Mouse (Mus musculus): ENCODE measurements around the gene Tfap2a. TPM values are rescaled to one million over a fixed set of nuclear protein-coding genes. Genes with fewer than 3 reads are reported as not detected.
A peak's percentile ranks its signal among the peaks of the same experiment; 100 is the strongest.

Gene Tfap2a
- total RNA-seq (2012; rRNA removed): 0.16 and 0.27 TPM in 2 replicates

GRCm38 (mm10) chr13:40738196-40738880 lies at the start of gene Tfap2a:
TSS of gene Tfap2a (minus strand) at chr13:40738376.
- in situ Hi-C loops (cut with MboI; ENCODE audit: low sequenced_read_pairs in 2 of 2, unreplicated experiment in 2 of 2): no loop called here
- Histone ChIP-seq H3K36me3 (ENCODE audit: control insufficient read depth, insufficient read depth, low read length, poor library complexity, severe bottlenecking) (no peaks in the 10 kb centered on the region), H3K4me3 (ENCODE audit: insufficient read depth in 1 of 2, low read depth in 1 of 2, low read length in 2 of 2, poor library complexity in 1 of 2, severe bottlenecking in 1 of 2) (peak within 1 kb of the TSS; percentile 0 to 49; a peak in 2 of 4 replicates), H3K4me1 (ENCODE audit: control insufficient read depth in 2 of 2, insufficient read depth in 2 of 2, low read length in 2 of 2, poor library complexity in 1 of 2) (0 out of 4 replicates have a peak, but pooled peaks cover 0 to 3% of the 10 kb centered on the region in 2 experiments), H3K27ac (ENCODE audit: insufficient read depth, low read depth, low read length, poor library complexity, severe bottlenecking) (no peak within 1 kb of the TSS), H3K9me3 (ENCODE audit: control insufficient read depth, insufficient read depth, low read depth, low read length) (no peaks in the 10 kb centered on the region), H3K9ac (ENCODE audit: insufficient read depth, low read depth, low read length, poor library complexity, severe bottlenecking) (no peak within 1 kb of the TSS)
- TF ChIP-seq MAFK (IDR thresholded peaks at IDR 0.05; ENCODE audit: insufficient read depth, low read depth, low read length) (no peak), HCFC1 (IDR thresholded peaks at IDR 0.05; ENCODE audit: borderline replicate concordance, insufficient read depth, low read length) (no peak)
- DNase-seq (ENCODE audit: low read depth, low spot score): no peak

GRCm38 (mm10) chr13:40784202-40784771 lies 46.1 kb upstream of the Tfap2a start:
- H3K36me3 ChIP-seq (ENCODE audit: control insufficient read depth, insufficient read depth, low read length, poor library complexity, severe bottlenecking): no peaks in the 10 kb centered on the region
- peak; percentile 16 for DNase-seq (ENCODE audit: low read depth, low spot score)
- H3K9ac ChIP-seq (ENCODE audit: insufficient read depth, low read depth, low read length, poor library complexity, severe bottlenecking): no peak overlapping the region
- in situ Hi-C loops (cut with MboI; ENCODE audit: low sequenced_read_pairs in 2 of 2, unreplicated experiment in 2 of 2): loop anchor here in 1 of 2 experiments (25.0 kb wide), 1 partner anchor 803 kb away; no protein-coding TSS in a partner anchor
- no peak overlapping the region for H3K4me3 ChIP-seq (ENCODE audit: insufficient read depth in 1 of 2, low read depth in 1 of 2, low read length in 2 of 2, poor library complexity in 1 of 2, severe bottlenecking in 1 of 2)
- no peaks in the 10 kb centered on the region for H3K4me1 ChIP-seq (ENCODE audit: control insufficient read depth in 2 of 2, insufficient read depth in 2 of 2, low read length in 2 of 2, poor library complexity in 1 of 2)
- H3K9me3 ChIP-seq (ENCODE audit: control insufficient read depth, insufficient read depth, low read depth, low read length): no peaks in the 10 kb centered on the region
- TF ChIP-seq CHD2 (IDR thresholded peaks at IDR 0.05; ENCODE audit: low read depth, low read length) (no peak), ZNF384 (IDR thresholded peaks at IDR 0.05; ENCODE audit: low read depth, low read length) (no peak), MAFK (IDR thresholded peaks at IDR 0.05; ENCODE audit: insufficient read depth, low read depth, low read length) (no peak), HCFC1 (IDR thresholded peaks at IDR 0.05; ENCODE audit: borderline replicate concordance, insufficient read depth, low read length) (no peak), ZC3H11A (IDR thresholded peaks at IDR 0.05; ENCODE audit: borderline replicate concordance, low read depth, low read length) (peak; percentile 71; the same call in 1 of the 2 replicates)
- H3K27ac ChIP-seq (ENCODE audit: insufficient read depth, low read depth, low read length, poor library complexity, severe bottlenecking): no peak overlapping the region

GRCm38 (mm10) chr13:40757995-40758394 lies 19.8 kb upstream of the Tfap2a start:
- in situ Hi-C loops (cut with MboI; ENCODE audit: low sequenced_read_pairs in 2 of 2, unreplicated experiment in 2 of 2): loop anchor here (25.0 kb wide), 4 partner anchors 846 to 1321 kb away; no protein-coding TSS in a partner anchor
- TF ChIP-seq ZC3H11A (IDR thresholded peaks at IDR 0.05; ENCODE audit: borderline replicate concordance, low read depth, low read length) (no peak), ZNF384 (IDR thresholded peaks at IDR 0.05; ENCODE audit: low read depth, low read length) (no peak), HCFC1 (IDR thresholded peaks at IDR 0.05; ENCODE audit: borderline replicate concordance, insufficient read depth, low read length) (no peak), MAFK (IDR thresholded peaks at IDR 0.05; ENCODE audit: insufficient read depth, low read depth, low read length) (no peak)
- Histone ChIP-seq H3K4me1 (ENCODE audit: control insufficient read depth in 2 of 2, insufficient read depth in 2 of 2, low read length in 2 of 2, poor library complexity in 1 of 2) (no peaks in the 10 kb centered on the region), H3K9me3 (ENCODE audit: control insufficient read depth, insufficient read depth, low read depth, low read length) (no peaks in the 10 kb centered on the region), H3K4me3 (ENCODE audit: insufficient read depth in 1 of 2, low read depth in 1 of 2, low read length in 2 of 2, poor library complexity in 1 of 2, severe bottlenecking in 1 of 2) (no peak overlapping the region), H3K36me3 (ENCODE audit: control insufficient read depth, insufficient read depth, low read length, poor library complexity, severe bottlenecking) (no peaks in the 10 kb centered on the region), H3K27ac (ENCODE audit: insufficient read depth, low read depth, low read length, poor library complexity, severe bottlenecking) (no peak overlapping the region), H3K9ac (ENCODE audit: insufficient read depth, low read depth, low read length, poor library complexity, severe bottlenecking) (no peak overlapping the region)
- DNase-seq (ENCODE audit: low read depth, low spot score): no peak

GRCm38 (mm10) chr13:40756356-40756755 lies 18.2 kb upstream of the Tfap2a start:
- in situ Hi-C loops (cut with MboI; ENCODE audit: low sequenced_read_pairs in 2 of 2, unreplicated experiment in 2 of 2): loop anchor here (25.0 kb wide), 4 partner anchors 844 to 1319 kb away; no protein-coding TSS in a partner anchor
- no peak overlapping the region for H3K9ac ChIP-seq (ENCODE audit: insufficient read depth, low read depth, low read length, poor library complexity, severe bottlenecking)
- no peak for DNase-seq (ENCODE audit: low read depth, low spot score)

More at GRCm38 (mm10) chr13:40756356-40756755, 18.2 kb upstream of the Tfap2a start:
- Histone ChIP-seq H3K4me1 (ENCODE audit: control insufficient read depth in 2 of 2, insufficient read depth in 2 of 2, low read length in 2 of 2, poor library complexity in 1 of 2) (no peaks in the 10 kb centered on the region), H3K9me3 (ENCODE audit: control insufficient read depth, insufficient read depth, low read depth, low read length) (no peaks in the 10 kb centered on the region), H3K36me3 (ENCODE audit: control insufficient read depth, insufficient read depth, low read length, poor library complexity, severe bottlenecking) (no peaks in the 10 kb centered on the region), H3K4me3 (ENCODE audit: insufficient read depth in 1 of 2, low read depth in 1 of 2, low read length in 2 of 2, poor library complexity in 1 of 2, severe bottlenecking in 1 of 2) (no peak overlapping the region), H3K27ac (ENCODE audit: insufficient read depth, low read depth, low read length, poor library complexity, severe bottlenecking) (no peak overlapping the region)
- no peak for TF ChIP-seq CHD2 (IDR thresholded peaks at IDR 0.05; ENCODE audit: low read depth, low read length)
- no peak for TF ChIP-seq HCFC1 (IDR thresholded peaks at IDR 0.05; ENCODE audit: borderline replicate concordance, insufficient read depth, low read length)
- no peak for TF ChIP-seq ZNF384 (IDR thresholded peaks at IDR 0.05; ENCODE audit: low read depth, low read length)
- TF ChIP-seq MAFK (IDR thresholded peaks at IDR 0.05; ENCODE audit: insufficient read depth, low read depth, low read length): no peak
- no peak for TF ChIP-seq ZC3H11A (IDR thresholded peaks at IDR 0.05; ENCODE audit: borderline replicate concordance, low read depth, low read length)
